Mouse (Mus musculus) brain, adult 2 months (tissue): ENCODE results near the gene Kif14.
"Not testable (repeated sequence)": the region's sequence is repeated elsewhere in the genome, so short reads cannot be mapped to it uniquely, and the experiment has no call there.

Experiments used
- DNase-seq: peaks from one replicate; pipeline ENCODE4 v3.0.0; 2011; ENCODE audit warnings: low read depth, low spot score

The Kif14 gene

DNA sequence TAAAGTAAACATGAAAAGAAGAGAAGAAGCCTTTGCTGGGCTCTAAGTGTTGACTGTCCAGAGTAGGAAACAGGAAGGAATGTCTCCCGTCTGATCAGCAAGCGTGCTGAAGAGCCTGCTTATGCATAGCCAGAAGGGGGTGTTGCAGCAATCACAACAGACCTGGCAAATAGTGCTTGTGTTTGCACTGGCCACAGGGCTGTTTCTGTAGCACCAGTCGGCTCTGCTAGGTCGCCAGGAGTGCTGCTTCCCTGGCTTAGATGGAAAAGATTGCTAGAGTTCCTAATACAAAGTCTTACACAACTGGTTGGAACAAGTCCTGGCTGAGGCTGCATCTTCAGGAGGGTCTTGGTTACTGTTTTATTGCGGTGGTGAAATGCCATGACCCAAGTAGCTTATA is 25.5 kb downstream of the Kif14 start:
- no peak for DNase-seq

DNA sequence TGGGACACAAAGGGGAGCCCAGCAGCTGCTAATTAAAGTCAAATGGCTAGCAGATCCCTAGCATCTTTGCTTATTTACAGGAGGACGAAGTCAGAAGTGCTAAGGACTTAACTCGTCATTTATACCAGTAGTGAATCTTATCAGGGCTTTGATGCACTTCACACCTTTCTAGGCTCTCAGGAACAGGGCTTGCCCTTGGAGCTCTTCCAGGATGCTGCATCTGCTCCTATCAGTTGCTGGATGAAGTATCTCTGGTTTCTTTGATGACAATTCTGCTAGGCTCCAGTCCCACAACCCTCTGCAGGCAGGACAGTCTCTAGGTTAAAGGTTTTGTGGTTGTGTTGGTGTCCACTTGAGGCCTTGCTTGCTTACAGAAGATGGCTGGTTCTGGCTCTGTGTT is 26.1 kb downstream of the Kif14 start:
- no peak for DNase-seq

DNA sequence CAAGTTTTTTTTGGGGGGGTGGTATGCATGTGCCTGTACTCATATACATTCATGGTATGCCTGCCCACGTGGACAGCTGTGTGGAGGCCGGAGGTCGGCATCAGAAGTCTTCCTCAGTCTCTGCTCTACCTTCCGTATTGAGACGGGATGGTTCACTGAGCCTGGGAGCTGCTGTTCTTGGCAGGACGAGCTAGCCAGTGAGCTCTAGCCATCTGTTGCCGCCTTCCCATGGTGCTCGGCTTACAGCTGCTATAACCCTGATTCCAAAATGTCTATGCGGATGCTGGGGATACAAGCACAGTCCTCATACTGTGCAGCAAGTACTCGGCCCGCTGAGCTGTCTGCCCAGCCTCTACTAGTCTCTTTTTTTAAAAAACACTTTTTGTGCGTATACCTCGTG is 33.2 kb downstream of the Kif14 start:
- peak; percentile 27 for DNase-seq

DNA sequence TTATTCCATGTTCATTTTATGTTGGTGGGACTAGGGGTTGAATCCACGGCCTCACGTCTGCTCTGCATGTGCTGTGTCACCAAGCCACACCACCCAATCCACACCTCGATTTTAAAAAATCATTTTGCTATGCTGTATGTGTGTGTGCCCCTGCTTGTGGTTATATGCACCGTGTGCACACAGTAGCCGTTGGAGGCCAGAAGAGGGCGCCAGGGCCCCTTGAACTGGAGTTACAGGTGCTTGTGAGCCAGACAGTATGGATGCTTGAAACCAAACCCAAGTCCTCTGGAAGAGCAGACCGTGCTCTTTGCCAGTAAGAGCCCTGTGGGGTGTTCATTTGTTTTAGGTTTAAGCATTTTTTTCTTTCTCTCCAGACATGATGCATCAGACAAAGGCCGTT is 36.8 kb downstream of the Kif14 start:
- no peak for DNase-seq

DNA sequence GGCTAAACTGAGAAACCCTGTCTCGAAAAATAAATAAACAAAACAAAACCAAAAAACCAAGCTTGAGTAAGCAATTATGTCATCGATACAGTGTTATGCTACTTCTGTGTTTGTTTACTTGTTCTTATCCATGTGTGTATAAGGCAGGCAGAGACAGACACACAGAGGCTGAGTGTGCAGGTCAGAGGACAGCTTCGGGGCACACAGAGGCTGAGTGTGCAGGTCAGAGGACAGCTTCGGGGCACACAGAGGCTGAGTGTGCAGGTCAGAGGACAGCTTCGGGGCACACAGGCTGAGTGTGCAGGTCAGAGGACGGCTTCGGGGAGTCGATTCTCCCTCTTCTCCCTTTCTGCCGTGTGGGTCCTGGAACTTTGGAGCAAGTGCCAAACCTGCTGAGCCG is 40.1 kb downstream of the Kif14 start:
- DNase-seq = not testable (repeated sequence)

DNA sequence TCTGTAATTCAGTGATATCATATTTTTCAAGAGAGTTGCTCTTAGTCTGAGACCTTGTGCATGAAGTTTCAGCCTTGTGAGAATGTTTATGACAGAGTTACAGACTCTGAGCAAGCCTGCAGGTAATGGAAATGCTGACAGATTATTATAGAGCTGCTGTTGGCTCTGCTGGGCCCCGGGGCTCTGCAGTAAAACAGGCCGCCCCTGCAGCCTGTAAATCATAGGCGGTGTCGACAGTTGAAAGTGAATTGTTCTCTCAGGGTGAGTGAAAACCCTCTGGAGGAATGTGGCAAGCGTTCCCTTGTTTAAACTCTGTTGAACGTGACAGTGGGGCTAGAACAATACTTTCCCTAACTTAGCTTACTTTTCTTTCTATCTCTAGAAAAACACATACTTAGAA is 46.2 kb downstream of the Kif14 start:
- DNase-seq = no peak

DNA sequence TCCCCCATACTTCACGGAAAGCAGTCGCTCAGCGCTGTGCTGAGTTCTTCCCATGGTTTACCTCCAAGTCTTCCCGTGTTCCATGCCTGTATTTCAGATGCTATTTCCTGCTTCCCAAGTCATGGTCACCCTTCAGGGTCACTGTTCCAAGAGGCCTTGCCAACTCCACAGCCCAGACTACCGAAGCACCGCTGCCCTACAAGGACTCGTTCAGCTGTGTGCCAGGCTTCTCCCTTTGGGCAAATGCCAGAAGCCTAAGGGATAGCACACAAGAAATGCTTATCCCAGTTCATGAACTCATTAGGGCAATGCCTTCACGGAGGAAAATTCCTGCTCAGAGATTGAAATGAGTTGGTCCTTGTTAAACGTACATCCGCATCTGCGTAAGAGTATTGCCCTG is 47.0 kb downstream of the Kif14 start:
- DNase-seq = no peak

DNA sequence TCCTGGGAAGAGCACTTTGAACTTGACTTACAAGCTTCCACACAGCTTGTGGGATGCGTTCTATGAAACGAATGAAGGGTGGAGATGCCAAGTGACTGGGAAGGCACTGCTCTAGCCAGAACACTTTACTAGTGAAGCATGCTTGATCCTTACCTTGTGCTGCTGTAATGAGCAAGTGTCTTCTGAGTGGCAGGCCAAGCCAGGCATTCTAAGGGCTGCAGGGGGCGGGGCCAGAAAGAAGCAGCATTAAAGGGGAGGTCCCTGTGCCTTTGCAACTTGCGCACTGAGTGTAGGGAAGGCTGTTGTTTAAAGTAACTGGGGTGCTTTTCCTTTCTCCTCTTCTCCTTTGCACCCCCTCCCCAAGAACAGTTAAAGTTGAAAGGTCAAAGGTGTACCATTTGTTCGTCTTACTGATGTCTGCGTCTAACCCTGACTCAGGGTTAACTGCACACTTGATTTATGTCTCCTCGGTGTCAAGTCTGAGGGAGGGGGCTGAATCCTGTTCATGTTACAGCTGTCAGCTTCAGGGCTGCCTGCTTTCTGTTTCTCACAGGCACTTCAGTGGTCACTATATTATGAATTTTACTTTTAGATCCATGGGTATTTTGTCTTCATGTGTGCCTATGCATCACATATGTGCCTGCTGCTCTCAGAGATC is 52.7 kb downstream of the Kif14 start:
- DNase-seq = no peak

DNA sequence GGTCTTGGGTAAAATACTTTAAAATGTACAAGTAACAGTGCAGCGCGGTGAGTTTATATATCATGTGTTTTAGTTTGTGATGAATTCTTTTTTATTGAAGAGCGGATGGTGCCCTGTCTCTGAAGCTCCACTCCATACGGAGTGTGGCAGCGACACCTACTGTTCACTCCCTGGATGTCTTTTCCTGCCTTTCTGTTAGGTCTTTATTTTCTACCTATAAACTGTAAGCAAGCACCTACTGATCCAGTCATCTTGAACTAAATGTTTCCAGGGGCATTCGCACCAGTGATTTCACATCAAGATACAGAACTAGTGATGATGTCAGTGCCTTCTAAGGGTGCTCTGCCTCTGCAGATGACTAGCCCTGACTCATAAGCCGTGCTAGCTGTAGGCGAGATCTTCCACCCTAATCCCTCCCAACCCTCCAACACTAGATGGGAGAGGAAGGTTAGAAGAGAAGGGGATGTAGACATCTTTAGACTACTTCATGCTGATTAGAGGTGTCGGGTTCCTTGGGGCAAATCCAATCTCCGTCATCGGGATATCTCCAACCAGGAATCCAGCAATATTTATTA is 55.3 kb downstream of the Kif14 start:
- DNase-seq = peak; percentile 82

DNA sequence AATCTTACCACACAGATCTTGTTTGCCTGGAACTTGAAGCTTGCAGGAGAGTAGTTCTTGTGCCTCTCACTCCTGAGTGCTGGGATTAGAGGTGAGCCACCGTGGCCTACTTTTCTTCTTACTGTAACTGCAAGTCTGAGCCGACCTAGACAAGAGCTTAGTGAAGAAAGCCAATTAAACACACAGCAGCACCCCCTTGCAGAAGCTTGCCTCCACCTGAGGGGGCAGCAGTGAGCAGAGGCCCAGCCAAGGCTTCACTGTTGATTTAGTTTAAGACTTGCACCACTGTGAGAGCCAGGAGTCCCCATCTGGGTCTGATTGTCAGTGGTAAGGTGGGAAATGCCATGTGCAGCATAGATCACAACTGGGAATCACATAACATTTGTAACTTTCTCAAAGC is 58.8 kb downstream of the Kif14 start:
- DNase-seq = peak; percentile 77

DNA sequence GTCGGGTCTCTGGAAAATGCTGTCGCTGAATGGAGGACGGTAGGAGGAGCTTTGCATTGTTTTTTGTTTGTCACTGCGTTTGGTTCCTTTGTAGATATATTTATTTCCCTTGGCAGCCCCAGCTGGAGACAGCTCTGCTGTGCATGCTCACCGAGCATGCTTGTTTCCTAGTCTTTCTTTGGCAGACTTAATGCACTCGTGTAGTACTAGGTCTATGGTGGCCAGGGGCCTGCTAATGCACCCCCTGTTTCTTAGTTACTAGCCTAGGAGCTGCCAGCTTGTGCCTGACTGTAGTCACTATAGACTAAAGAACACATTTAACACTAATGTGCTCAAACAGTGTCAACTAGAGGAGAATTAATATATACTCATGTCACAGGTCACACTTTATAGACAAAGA is 59.7 kb downstream of the Kif14 start:
- DNase-seq = no peak

DNA sequence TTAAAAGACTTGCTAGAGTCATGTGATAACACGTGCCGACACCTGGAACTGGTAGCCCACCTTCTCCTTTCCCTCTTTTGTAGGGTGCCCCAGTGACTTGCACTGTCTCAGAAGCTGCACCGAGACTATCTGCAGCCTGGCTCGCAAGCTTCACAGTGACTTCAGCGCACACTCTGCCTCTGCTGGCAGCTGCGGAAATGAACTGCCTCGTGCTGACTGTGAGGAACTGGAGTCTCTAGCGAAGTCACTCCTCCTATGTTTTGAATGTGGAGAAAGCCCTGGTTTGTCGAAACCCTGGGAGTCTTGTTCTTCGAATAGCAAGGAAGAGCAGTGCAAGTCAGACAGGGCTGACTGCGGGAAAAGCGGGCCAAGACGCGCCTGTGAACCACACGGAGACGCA is 61.0 kb downstream of the Kif14 start:
- peak; percentile 81 for DNase-seq

DNA sequence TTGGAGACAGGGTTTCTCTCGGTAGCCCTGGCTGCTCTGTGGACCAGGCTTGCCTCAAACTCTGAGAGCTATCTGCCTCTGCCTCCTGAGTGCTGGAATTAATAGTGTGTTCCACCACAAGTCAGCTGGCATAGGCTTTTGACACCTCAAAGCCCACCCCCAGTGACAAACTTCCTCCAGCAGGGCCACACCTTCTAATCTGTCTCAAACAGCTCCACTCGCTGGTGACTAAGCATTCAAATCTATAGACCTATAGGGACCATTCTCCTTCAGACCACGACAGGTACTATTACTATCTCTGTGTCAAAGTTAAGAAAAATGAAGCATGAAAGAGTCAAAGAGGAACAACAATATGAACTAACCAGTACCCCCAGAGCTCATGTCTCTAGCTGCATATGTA is 66.4 kb downstream of the Kif14 start:
- no peak for DNase-seq

DNA sequence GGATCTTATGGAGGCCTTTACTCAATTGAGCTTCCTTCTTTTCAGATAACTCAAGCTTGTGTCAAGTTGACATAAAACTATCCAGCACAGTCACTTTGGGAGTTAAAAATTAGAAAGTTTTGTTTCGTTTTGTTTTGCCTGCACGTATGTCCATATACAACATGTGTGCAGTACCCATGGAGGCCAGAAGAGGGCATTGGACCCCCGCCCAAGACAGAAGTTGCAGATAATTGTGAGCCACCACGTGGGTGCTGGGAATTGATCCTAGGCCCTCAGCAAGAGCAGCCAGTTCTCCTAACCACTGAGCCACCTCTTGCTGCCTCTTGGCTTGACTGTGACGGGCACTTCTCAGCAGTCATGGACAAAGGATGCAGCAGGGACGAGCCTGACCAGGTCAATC is 70.8 kb downstream of the Kif14 start:
- DNase-seq = no peak

DNA sequence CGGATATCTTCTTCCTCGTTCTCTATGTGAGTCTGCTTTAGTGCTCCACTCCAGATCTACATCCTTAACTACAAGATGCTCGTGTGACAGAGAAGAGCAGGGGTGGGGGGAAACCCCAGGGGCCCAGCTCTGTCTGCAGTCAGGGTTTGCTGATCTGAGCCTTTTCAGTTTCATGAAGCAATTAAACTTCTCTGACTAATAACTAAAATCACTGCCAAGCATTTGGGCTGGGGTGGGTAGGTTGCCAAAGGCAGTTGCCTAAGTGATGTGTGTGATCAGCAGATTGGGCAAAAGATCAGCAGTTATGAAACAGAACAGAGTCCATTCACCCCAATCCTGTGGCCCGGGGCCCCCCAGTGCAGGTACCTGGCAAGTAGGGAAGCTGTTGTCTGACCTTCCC is 72.1 kb downstream of the Kif14 start:
- DNase-seq = peak; percentile 30

DNA sequence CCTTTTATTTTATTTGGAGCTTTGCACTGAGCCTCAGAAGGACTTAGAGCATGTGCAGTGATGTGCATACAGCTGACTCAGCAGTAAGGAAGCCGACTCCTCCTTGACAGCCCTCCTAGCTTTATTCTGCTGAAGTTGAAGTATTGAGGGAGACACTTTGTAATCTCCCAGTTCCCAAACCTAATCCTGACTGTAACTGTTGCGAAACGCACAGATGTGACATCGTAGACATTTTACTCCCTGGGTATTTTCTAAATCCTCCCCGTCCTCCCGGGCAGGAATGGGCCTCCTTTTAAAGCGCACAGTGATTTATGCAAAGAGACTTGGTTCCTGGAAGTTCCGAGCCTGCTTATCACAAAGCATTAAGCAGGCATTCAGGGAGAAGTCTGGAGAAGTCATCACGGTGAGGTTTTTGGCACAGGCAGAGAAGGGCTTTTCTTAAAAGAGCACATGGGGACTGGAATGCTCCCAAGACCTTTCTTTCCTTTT is 74.3 kb downstream of the Kif14 start:
- no peak for DNase-seq

DNA sequence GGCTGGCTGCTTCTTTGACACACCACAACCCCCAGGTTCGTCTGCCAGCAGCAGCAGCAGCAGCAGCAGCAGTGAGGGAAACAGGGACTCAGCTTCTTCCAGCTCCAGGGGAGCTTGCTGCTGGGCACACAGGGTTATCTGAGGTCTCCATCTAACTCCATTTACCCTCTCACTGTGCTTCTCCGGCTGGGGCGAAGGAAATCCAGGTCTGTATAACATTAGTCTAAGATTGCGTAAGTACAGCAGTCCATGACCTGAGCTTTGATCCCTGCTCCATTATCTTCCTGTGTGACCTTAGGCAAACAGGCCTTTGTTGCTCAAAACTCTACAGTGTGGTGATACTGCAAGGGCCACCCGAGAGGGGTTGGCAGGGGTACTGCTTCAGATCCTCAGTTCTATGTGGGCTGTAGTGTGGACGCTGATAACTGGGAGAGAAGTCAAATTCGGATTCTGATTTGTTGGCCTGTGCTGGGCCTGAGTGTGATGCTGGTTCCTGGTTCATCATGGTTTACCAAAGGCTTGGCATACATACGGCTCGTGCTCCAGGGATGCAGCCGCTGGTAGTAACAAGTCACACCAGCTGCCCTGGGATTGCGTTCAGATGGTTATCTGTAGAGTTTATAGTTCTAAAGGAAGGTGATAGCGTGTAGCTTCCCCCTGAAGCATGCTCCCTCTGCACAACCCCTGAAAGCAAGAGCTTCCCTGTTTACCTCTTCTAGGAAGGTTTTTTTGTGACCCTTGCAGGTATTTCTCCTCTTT is 75.7 kb downstream of the Kif14 start:
- DNase-seq = no peak

DNA sequence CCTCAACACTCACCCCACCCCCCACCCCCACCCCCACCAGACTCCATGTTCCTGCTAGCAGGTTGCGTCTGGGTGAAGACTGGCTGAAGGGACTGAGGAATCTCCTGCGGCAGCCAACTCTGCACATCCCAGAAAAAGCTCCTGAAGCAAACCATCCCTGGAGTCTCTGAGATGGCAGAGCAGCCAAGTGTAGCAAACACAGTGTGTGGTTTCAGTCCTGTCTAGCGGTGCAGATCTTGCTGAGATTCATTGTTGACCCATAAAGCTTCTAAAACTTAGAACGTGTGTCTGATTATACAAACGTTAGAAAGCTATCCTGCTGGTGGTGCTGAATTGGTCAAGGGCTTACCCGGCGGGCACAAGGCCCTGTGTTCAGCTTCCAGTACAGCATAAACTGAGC is 77.8 kb downstream of the Kif14 start:
- DNase-seq = no peak

DNA sequence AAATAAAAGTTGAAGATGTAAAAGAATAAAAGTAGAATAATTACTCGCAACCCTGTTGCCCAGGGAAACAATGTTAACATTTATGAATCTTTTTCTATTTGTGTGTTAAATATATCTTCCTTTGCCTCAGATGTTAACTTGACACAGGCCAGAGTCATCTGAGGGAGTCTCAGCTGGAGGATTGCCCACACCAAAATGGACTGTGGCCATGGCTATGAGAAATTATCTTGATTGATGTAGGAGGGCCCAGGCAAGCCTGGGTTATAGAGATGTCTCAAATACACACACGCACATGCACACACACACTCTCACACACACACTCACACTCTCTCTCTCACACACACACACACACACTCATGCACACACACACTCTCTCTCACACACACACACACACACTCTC is 80.9 kb downstream of the Kif14 start:
- no peak for DNase-seq

DNA sequence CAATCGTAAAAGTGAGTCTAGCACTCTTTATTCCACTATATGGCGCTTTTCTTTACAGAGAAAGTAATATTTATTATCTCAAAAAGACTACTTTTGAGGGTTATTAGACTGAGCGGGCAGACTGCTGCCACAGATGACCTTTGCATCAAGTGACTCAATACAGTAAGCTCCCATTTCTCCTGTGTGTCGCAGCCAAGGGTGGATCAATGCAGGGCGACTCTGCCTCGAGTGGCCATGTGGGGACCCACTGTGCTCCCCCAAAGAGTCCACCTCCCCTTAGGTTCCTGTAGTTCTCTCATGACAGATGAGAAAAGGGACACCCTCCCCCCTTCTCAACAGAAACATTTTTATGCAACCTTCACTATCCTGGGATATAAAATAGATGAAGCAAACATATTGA is 84.1 kb downstream of the Kif14 start:
- no peak for DNase-seq

DNA sequence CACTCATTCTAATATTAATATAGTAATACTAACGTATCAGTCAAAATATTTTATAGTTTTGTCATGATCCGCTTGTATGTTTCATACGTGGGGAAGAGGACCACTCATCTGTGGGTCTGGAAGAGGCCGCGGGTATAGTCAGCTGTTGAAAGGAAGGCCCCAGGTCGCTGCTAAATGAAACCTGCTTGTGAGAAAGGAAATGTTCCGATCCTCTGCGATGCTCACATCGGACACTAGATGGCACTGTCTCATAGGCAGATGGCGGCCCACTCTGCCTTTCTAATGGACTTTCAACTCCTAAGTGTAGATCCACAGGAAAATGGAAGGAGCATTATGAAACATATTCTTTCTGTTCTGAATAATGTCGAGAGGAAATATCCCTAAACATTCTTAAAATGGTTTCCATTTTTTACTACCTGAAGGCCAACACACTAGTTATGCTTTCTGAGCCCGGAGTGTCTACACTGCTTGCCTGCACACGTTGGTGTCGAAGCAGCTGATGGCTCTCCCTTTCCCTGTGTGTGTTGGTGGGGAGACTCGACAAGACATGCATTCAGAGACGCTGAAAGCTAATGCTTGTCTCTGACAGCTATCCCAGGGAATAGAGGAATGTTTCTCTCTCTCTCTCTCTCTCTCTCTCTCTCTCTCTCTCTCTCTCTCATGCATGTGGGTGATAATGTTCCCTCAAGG is 84.9 kb downstream of the Kif14 start:
- peak; percentile 91 for DNase-seq

DNA sequence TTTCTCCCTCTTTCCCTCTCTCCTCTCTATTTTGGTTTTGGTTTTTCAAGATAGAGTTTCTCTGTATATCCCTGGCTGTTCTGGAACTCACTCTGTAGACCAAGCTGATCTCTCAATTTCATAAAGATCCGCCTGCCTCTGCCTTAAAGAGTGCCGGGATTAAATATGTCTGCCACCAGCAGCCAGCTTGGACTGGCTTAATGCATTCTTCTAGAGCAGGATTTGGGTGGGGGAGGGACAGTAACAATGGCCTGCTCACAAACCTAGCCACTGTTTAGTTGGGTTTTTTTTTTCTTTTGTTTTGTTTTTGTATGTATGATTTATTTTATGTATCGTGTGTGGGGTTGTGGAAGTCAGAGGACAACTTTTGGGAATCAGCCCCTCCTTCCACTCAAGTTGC is 88.5 kb downstream of the Kif14 start:
- no peak for DNase-seq
